Mouse (Mus musculus) CH12.LX (cell line): ENCODE measurements at regions not wholly inside any gene's neighbourhood (a gene's known extent, or its start where the extent isn't known, plus 50 kb on each side); places are given as distances from the start of the nearest gene placed in this dataset.

Experiments
- DNase-seq: peaks from one replicate; pipeline ENCODE4 v3.0.0-alpha.2; 2013; ENCODE audit errors: extremely low read depth
- H3K27ac ChIP-seq: 2 replicates; pipeline ENCODE4 v1.5.1; 2012; ENCODE audit warnings: low read depth, mild to moderate bottlenecking, control low read depth, moderate library complexity; ENCODE audit not compliant: insufficient read depth
- H3K27me3 ChIP-seq: replicated peaks from 2 replicates; pipeline ENCODE3; 2012; ENCODE audit warnings: inconsistent platforms
- H3K36me3 ChIP-seq, 2 experiments: replicated peaks in 1 of 2; 2 replicates each; pipeline versions ENCODE3 to v1.6.1; 2012; ENCODE audit warnings: inconsistent platforms in 1 of 2, low read length in 1 of 2, mild to moderate bottlenecking in 1 of 2, mixed read lengths in 1 of 2, moderate library complexity in 1 of 2; ENCODE audit not compliant: control insufficient read depth in 1 of 2, insufficient read depth in 1 of 2
- H3K4me1 ChIP-seq, 2 experiments: 2 replicates each; pipeline ENCODE4 v1.6.1; 2012; ENCODE audit warnings: inconsistent platforms in 1 of 2, moderate library complexity in 1 of 2; ENCODE audit not compliant: insufficient read depth in 2 of 2, control insufficient read depth in 1 of 2
- H3K4me2 ChIP-seq: 2 replicates; pipeline ENCODE4 v1.6.1; 2012; ENCODE audit warnings: low read depth, mild to moderate bottlenecking, control low read depth; ENCODE audit not compliant: poor library complexity, insufficient read depth, severe bottlenecking
- H3K4me3 ChIP-seq, 3 experiments: fragments of 150-350 bp in 1 of 3; sonication (generic) in 1 of 3; replicated peaks in 1 of 3; 2 replicates each; pipeline versions ENCODE3 to v1.5.1; 2011 to 2012; ENCODE audit warnings: low read depth in 2 of 3, low read length in 2 of 3, mild to moderate bottlenecking in 2 of 3, moderate library complexity in 2 of 3, control low read depth in 1 of 3, improper control_type of control experiment in 1 of 3, inconsistent platforms in 1 of 3, mixed read lengths in 1 of 3; ENCODE audit not compliant: poor library complexity in 1 of 3
- H3K79me2 ChIP-seq: replicated peaks from 2 replicates; pipeline ENCODE4 v1.6.1; 2012; ENCODE audit warnings: mild to moderate bottlenecking, moderate library complexity; ENCODE audit not compliant: control insufficient read depth, poor library complexity, insufficient read depth, severe bottlenecking; ENCODE audit errors: extremely low read depth
- H3K9ac ChIP-seq: 2 replicates; pipeline ENCODE4 v1.6.1; 2012; ENCODE audit warnings: low read depth, mild to moderate bottlenecking, control low read depth, moderate library complexity; ENCODE audit not compliant: insufficient read depth
- H3K9me3 ChIP-seq: replicated peaks from 2 replicates; pipeline ENCODE3; 2012; ENCODE audit warnings: low read length, inconsistent platforms, mixed read lengths
- CHD1 ChIP-seq: IDR thresholded peaks from 2 replicates; pipeline ENCODE4 v1.6.1; 2012; ENCODE audit warnings: low read depth, low read length, improper control_type of control experiment, inconsistent platforms
- E2F4 ChIP-seq: IDR thresholded peaks from 2 replicates; pipeline ENCODE4 v1.6.1; 2011; ENCODE audit warnings: low read depth, low read length, improper control_type of control experiment; ENCODE audit not compliant: insufficient replicate concordance
- EP300 ChIP-seq: IDR thresholded peaks from 2 replicates; pipeline ENCODE4 v1.6.1; 2011; ENCODE audit warnings: low read length, improper control_type of control experiment
- ETS1 ChIP-seq: conservative IDR thresholded peaks from 2 replicates; pipeline ENCODE4 v1.6.1; 2012; ENCODE audit warnings: low read depth, mild to moderate bottlenecking, inconsistent platforms, low read length, improper control_type of control experiment, moderate library complexity
- GABPA ChIP-seq: IDR thresholded peaks from 2 replicates; pipeline ENCODE4 v1.6.1; 2012; ENCODE audit warnings: low read depth, low read length, improper control_type of control experiment, inconsistent platforms; ENCODE audit not compliant: insufficient replicate concordance
- JUN ChIP-seq: IDR thresholded peaks from 2 replicates; pipeline ENCODE4 v1.6.1; 2011; ENCODE audit warnings: low read depth, mild to moderate bottlenecking, low read length, improper control_type of control experiment, moderate library complexity; ENCODE audit not compliant: insufficient read depth
- JUND ChIP-seq: conservative IDR thresholded peaks from 2 replicates; pipeline ENCODE4 v1.6.1; 2011; ENCODE audit warnings: low read depth, low read length, improper control_type of control experiment
- MAFK ChIP-seq: IDR thresholded peaks from 2 replicates; pipeline ENCODE4 v1.6.1; 2011; ENCODE audit warnings: low read length, improper control_type of control experiment; ENCODE audit not compliant: insufficient replicate concordance
- MEF2A ChIP-seq: IDR thresholded peaks from 2 replicates; pipeline ENCODE4 v1.6.1; 2014; ENCODE audit warnings: low read depth, mild to moderate bottlenecking, inconsistent platforms, low read length, improper control_type of control experiment, borderline replicate concordance
- MXI1 ChIP-seq: IDR thresholded peaks from 2 replicates; pipeline ENCODE4 v1.6.1; 2011; ENCODE audit warnings: mild to moderate bottlenecking, low read depth, low read length, improper control_type of control experiment
- MYC ChIP-seq: IDR thresholded peaks from 2 replicates; pipeline ENCODE4 v1.6.1; 2011; ENCODE audit warnings: low read depth, mild to moderate bottlenecking, improper control_type of control experiment, low read length
- NELFE ChIP-seq: IDR thresholded peaks from 2 replicates; pipeline ENCODE4 v1.6.1; 2011; ENCODE audit warnings: low read depth, low read length, improper control_type of control experiment
- PAX5 ChIP-seq: IDR thresholded peaks from 2 replicates; pipeline ENCODE4 v1.6.1; 2012; ENCODE audit warnings: low read length, inconsistent platforms, mixed read lengths
- POLR2A ChIP-seq: IDR thresholded peaks from 2 replicates; pipeline ENCODE4 v1.6.1; 2011; ENCODE audit warnings: low read depth, mild to moderate bottlenecking, improper control_type of control experiment, low read length
- POLR2AphosphoS2 ChIP-seq: IDR thresholded peaks from 2 replicates; pipeline ENCODE4 v1.6.1; 2011; ENCODE audit warnings: low read depth, low read length, improper control_type of control experiment
- RAD21 ChIP-seq: IDR thresholded peaks from 2 replicates; pipeline ENCODE4 v1.6.1; 2011; ENCODE audit warnings: low read depth, mild to moderate bottlenecking, low read length, improper control_type of control experiment, moderate library complexity
- TBP ChIP-seq: conservative IDR thresholded peaks from 2 replicates; pipeline ENCODE4 v1.6.1; 2011; ENCODE audit warnings: low read depth, low read length, improper control_type of control experiment
- TCF12 ChIP-seq: IDR thresholded peaks from 2 replicates; pipeline ENCODE4 v1.6.1; 2014; ENCODE audit warnings: low read depth, mild to moderate bottlenecking, inconsistent platforms, low read length, improper control_type of control experiment
- UBTF ChIP-seq: IDR thresholded peaks from 2 replicates; pipeline ENCODE4 v1.6.1; 2012; ENCODE audit warnings: low read depth, mild to moderate bottlenecking, inconsistent platforms, low read length, improper control_type of control experiment, moderate library complexity
- USF1 ChIP-seq: IDR thresholded peaks from 2 replicates; pipeline ENCODE4 v1.6.1; 2014; ENCODE audit warnings: low read depth, mild to moderate bottlenecking, inconsistent platforms, low read length, improper control_type of control experiment
- USF2 ChIP-seq: conservative IDR thresholded peaks from 2 replicates; pipeline ENCODE4 v1.6.1; 2011; ENCODE audit warnings: low read depth, low read length, improper control_type of control experiment
- ZMIZ1 ChIP-seq: IDR thresholded peaks from 2 replicates; pipeline ENCODE4 v1.6.1; 2012; ENCODE audit warnings: low read depth, mild to moderate bottlenecking, inconsistent platforms, low read length, improper control_type of control experiment
- dilution Hi-C: fragments of 300-500 bp; cut with MboI; formaldehyde crosslinking; loops from 2 replicates; pipeline ENCODE4 v1.14.3; 2020; ENCODE audit warnings: low sequenced_read_pairs; ENCODE audit not compliant: extremely low pct_unique_long_range_greater_than_20kb, extremely low pct_ligation_motif_present
- in situ Hi-C: fragments of 300-500 bp; cut with MboI; formaldehyde crosslinking; loops from 3 replicates; pipeline ENCODE4 v1.14.3; 2019; ENCODE audit warnings: low sequenced_read_pairs, low pct_ligation_motif_present, low pct_unique_long_range_greater_than_20kb, mixed read lengths

DNA sequence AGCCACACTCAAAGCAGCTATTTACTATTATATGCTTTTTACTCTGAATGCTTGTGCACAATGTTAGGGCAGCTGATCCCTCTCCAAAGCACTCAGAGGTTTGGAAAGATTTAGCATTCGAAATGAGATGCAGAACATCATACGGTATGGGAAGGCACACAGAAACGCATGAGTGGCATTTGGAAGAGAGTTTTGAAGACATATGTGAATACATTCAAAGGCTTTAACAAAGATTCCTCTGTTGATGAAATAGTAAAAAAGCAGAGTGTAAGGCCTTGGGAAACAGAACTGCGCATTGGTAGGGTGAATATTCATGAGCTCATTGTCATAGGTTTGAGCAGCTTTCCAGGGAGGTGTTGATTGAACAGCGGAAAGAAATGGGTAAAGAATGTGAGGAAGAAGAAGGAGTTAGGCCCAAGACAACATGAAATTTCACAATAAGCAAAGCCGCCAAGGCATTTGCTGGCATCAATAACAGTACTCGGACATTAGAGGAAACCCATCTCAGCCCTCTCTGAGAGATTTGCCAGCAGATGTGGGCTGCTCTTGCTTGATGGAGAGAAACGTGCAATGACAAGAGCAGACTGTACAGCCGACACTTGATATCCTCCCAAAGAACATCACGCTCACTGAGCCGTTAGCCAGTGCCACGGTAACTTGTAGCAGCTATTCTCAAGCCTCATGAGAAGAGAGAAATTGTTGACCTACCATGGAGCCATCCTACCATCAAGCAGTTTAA lies 469.0 kb upstream of the 5930422O12Rik start:
- dilution Hi-C loops = no loop called here
- in situ Hi-C loops = no loop called here
- no peak for TF ChIP-seq TCF12
- no peak for TF ChIP-seq MXI1
- TF ChIP-seq PAX5 = no peak
- TF ChIP-seq POLR2AphosphoS2 = no peak
- no peak for TF ChIP-seq USF2
- TF ChIP-seq GABPA = no peak
- no peak for TF ChIP-seq RAD21
- no peak for TF ChIP-seq EP300
- TF ChIP-seq ZMIZ1 = no peak

DNA sequence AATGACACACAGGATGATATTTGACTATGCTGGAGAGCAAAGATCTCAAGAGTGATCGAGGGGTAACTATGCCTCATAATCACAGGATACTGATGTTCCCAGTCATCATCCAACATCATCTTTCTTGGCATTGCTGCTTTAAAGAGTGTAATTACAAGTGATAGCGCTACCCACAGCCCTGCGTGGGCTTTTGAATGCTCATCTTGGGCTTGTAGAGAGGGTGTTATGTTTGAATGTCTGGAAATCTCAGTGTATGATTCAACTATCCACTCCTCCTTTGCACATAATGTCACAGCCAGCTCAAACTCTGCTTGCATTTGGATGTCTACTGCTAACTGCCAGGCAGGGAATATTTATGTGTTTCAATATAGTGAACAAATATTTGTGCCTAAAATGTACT lies 438.3 kb upstream of the 5930422O12Rik start:
- no peak overlapping the region for H3K9ac ChIP-seq
- DNase-seq = no peak
- no peaks in the 10 kb centered on the region for H3K9me3 ChIP-seq
- no peak overlapping the region for H3K4me2 ChIP-seq
- dilution Hi-C loops (no loop called here), in situ Hi-C loops (no loop called here)
- no peak for TF ChIP-seq USF1
- no peak for TF ChIP-seq PAX5
- no peak for TF ChIP-seq MYC
- no peak for TF ChIP-seq E2F4
- no peak for TF ChIP-seq POLR2AphosphoS2
- no peak for TF ChIP-seq JUND
- TF ChIP-seq MAFK = no peak
- TF ChIP-seq POLR2A = no peak
- no peak for TF ChIP-seq TCF12
- TF ChIP-seq TBP = no peak
- TF ChIP-seq JUN = no peak
- no peak for TF ChIP-seq NELFE
- no peak for TF ChIP-seq CHD1
- TF ChIP-seq MEF2A = no peak
- no peak for TF ChIP-seq ETS1
- TF ChIP-seq UBTF = no peak
- TF ChIP-seq RAD21 = no peak
- H3K79me2 ChIP-seq = no peaks in the 10 kb centered on the region
- H3K27ac ChIP-seq = no peak overlapping the region
- no peaks in the 10 kb centered on the region for H3K4me1 ChIP-seq
- no peaks in the 10 kb centered on the region for H3K27me3 ChIP-seq
- no peaks in the 10 kb centered on the region for H3K36me3 ChIP-seq
- no peak overlapping the region for H3K4me3 ChIP-seq

More for the DNA sequence above, 469.0 kb upstream of the 5930422O12Rik start:
- no peak for DNase-seq
- Histone ChIP-seq H3K9me3 (peaks cover 3% of the 10 kb centered on the region), H3K9ac (no peak overlapping the region), H3K27ac (no peak overlapping the region), H3K4me1 (no peaks in the 10 kb centered on the region), H3K79me2 (no peaks in the 10 kb centered on the region), H3K36me3 (no peaks in the 10 kb centered on the region), H3K27me3 (no peaks in the 10 kb centered on the region), H3K4me2 (no peak overlapping the region), H3K4me3 (no peak overlapping the region)
